Mouse (Mus musculus): Measurements from ENCODE around the gene Hk1. TPM values are rescaled to one million over a fixed set of nuclear protein-coding genes. Genes with fewer than 3 reads are reported as not detected.

Hk1 gene
- polyA plus RNA-seq, 1 experiment from 2014 or later = 97.0 TPM

DNA sequence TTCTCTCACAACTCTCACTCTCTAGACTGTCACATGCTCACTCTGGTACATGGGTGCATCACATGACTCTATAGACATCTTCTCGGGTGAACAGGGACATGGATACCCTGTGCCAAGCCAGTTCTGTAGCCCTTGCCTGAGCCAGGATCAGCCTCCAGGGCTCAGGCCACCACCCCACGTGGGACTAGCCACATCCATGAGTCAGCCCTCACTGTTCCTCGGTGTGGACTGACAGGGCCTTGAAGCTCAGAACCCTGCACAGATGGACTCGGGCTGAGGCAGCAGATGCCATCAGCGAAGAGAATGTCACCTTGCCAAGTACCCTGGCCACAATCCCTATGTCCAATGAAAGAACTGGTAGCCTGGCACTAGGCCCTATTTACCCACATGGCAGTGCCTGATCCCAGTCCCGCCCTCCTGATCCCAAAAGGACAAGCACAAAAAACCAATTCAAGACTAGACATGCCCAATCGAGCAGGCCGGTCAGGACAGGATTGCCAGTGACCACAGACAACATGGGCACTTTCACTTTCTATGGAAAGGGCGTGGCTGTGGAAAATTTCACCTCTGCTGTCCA lies 59.2 kb downstream of the Hk1 start:
- H3K9ac ChIP-seq (ENCODE audit: low read depth, low read length) = no peak overlapping the region
- H3K27ac ChIP-seq (ENCODE audit: low read depth, low read length) = no peak overlapping the region
- H3K4me3 ChIP-seq (ENCODE audit: low read depth, low read length) = no peak overlapping the region
- H3K4me1 ChIP-seq (ENCODE audit: control insufficient read depth, insufficient read depth, low read length) = peaks cover 33% of the 10 kb centered on the region
- no peak overlapping the region for H3K4me2 ChIP-seq
- H3K9me3 ChIP-seq (replicated peaks; ENCODE audit: control insufficient read depth, low read length) = no peaks in the 10 kb centered on the region
- H3K27me3 ChIP-seq (ENCODE audit: control insufficient read depth, insufficient read depth, low read length) = no peaks in the 10 kb centered on the region
- 85% methylated on average over 9 of the region's 9 CpGs for WGBS (ENCODE audit: insufficient replicate concordance)
- peaks cover 5% of the 10 kb centered on the region; the same call in 1 of the 2 replicates for H3K36me3 ChIP-seq (ENCODE audit: control insufficient read depth, insufficient read depth, low read length)
- ATAC-seq (replicated peaks; ENCODE audit: insufficient number of reproducible peaks, low FRiP score, low TSS enrichment) = 0 out of 2 replicates have a peak, but pooled peaks have one; percentile 24

DNA sequence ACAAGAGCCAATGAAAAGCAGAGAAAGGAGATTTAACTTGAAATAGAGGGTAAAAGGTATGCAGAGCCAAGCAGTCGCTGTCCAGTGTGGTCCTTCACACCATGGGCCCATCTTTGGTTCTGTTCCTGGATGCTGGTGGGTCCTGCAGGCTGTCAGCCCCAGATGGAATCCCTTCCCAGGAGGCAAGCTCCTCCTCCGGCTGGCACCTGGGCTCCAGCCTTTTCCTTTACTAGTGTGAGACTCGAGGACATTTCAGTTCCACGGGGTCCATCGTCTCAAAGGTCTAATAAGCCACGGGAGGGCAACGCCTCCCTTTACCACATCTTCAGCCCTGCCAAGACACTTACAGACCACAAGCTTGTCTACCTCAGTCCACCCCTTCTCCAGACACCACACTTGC lies 60.6 kb downstream of the Hk1 start:
- no peak overlapping the region for H3K4me2 ChIP-seq
- no peak overlapping the region for H3K27ac ChIP-seq (ENCODE audit: low read depth, low read length)
- H3K9ac ChIP-seq (ENCODE audit: low read depth, low read length) = no peak overlapping the region
- H3K36me3 ChIP-seq (ENCODE audit: control insufficient read depth, insufficient read depth, low read length) = peaks cover 7% of the 10 kb centered on the region; the same call in 1 of the 2 replicates
- H3K4me1 ChIP-seq (ENCODE audit: control insufficient read depth, insufficient read depth, low read length) = peaks cover 36% of the 10 kb centered on the region
- H3K27me3 ChIP-seq (ENCODE audit: control insufficient read depth, insufficient read depth, low read length) = no peaks in the 10 kb centered on the region
- WGBS (ENCODE audit: insufficient replicate concordance) = 70% methylated on average over 7 of the region's 7 CpGs
- H3K9me3 ChIP-seq (replicated peaks; ENCODE audit: control insufficient read depth, low read length) = no peaks in the 10 kb centered on the region
- H3K4me3 ChIP-seq (ENCODE audit: low read depth, low read length) = no peak overlapping the region
- no peak for ATAC-seq (replicated peaks; ENCODE audit: insufficient number of reproducible peaks, low FRiP score, low TSS enrichment)

DNA sequence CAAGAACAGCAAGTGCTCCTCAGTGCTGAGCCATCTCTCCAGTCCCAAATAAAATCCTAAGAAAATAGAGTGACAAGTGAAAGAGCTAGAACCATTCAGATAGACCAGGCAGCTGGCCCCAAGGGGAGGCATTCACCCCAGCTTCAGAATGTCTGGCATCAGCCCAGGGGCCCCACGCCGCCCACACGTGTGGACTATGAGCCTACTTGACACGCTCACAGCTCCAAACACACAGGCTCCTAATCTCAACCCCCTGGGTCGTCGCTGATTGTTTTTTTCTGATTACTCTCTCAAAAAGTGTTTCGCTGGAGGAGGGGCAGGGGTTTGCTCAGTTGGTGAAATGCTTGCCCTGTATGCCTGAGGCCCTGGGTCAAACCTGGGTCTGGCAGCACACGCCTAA lies 63.2 kb downstream of the Hk1 start:
- H3K4me3 ChIP-seq (ENCODE audit: low read depth, low read length) = no peak overlapping the region
- 56% methylated on average over 8 of the region's 8 CpGs for WGBS (ENCODE audit: insufficient replicate concordance)
- H3K27me3 ChIP-seq (ENCODE audit: control insufficient read depth, insufficient read depth, low read length) = no peaks in the 10 kb centered on the region
- no peak overlapping the region for H3K27ac ChIP-seq (ENCODE audit: low read depth, low read length)
- H3K9ac ChIP-seq (ENCODE audit: low read depth, low read length) = no peak overlapping the region
- peaks cover 42% of the 10 kb centered on the region for H3K4me1 ChIP-seq (ENCODE audit: control insufficient read depth, insufficient read depth, low read length)
- ATAC-seq (replicated peaks; ENCODE audit: insufficient number of reproducible peaks, low FRiP score, low TSS enrichment) = no peak
- H3K36me3 ChIP-seq (ENCODE audit: control insufficient read depth, insufficient read depth, low read length) = peaks cover 7% of the 10 kb centered on the region; the same call in 1 of the 2 replicates
- H3K9me3 ChIP-seq (replicated peaks; ENCODE audit: control insufficient read depth, low read length) = no peaks in the 10 kb centered on the region
- H3K4me2 ChIP-seq = no peak overlapping the region

DNA sequence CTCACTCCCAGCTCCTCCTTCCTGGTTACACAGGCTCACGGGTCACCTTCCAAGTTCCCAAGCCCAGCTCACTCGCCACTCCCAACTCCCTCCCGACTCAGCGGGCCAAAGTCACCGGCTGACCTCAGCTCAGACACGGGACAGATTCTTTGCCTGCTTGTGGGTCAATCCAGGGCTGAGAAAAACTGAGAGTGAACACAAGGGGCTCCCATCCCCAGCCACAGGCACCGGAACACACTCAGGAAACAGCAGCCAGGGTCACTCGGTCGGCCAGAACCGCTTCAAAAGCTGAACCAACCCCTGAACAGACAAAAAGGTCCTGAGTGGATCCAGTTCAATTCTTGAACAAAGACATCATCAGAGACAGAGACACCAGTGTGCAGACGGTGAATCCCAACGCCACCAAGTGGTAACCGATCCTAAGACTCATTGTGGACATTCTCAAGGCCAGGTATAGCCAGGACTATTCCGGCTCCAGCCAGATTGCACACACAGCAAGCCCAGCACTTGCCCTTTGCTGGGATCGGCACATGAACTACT lies 65.8 kb downstream of the Hk1 start:
- Histone ChIP-seq H3K36me3 (ENCODE audit: control insufficient read depth, insufficient read depth, low read length) (peaks cover 7% of the 10 kb centered on the region; the same call in 1 of the 2 replicates), H3K4me1 (ENCODE audit: control insufficient read depth, insufficient read depth, low read length) (peaks cover 33% of the 10 kb centered on the region)

DNA sequence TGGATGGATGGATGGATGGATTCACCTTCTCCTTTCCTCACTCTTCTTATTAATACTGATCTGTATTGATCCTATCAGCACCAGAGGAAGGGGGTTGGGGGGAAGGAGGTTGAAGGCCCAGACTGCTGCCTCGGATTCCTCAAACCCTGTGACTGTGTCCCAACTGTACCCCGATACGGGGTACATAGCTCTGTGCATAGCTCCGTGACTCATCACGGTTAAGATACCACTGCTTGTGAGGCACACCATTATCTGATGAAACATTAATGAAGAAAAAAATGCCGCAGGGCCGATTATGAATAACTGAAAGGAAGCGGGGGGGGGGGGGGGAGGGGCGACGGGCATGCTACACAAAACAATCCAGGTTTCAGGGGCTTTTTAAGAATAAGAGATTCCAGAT lies 66.6 kb downstream of the Hk1 start:
- 0 out of 2 replicates have a peak, but pooled peaks have one; percentile 52 for ATAC-seq (replicated peaks; ENCODE audit: insufficient number of reproducible peaks, low FRiP score, low TSS enrichment)
- WGBS (ENCODE audit: insufficient replicate concordance) = 90% methylated on average over 9 of the region's 10 CpGs
- no peak overlapping the region for H3K27ac ChIP-seq (ENCODE audit: low read depth, low read length)
- no peaks in the 10 kb centered on the region for H3K27me3 ChIP-seq (ENCODE audit: control insufficient read depth, insufficient read depth, low read length)
- no peak overlapping the region for H3K9ac ChIP-seq (ENCODE audit: low read depth, low read length)
- peaks cover 9% of the 10 kb centered on the region; the same call in 1 of the 2 replicates for H3K36me3 ChIP-seq (ENCODE audit: control insufficient read depth, insufficient read depth, low read length)
- peaks cover 26% of the 10 kb centered on the region for H3K4me1 ChIP-seq (ENCODE audit: control insufficient read depth, insufficient read depth, low read length)
- H3K9me3 ChIP-seq (replicated peaks; ENCODE audit: control insufficient read depth, low read length) = no peaks in the 10 kb centered on the region
- no peak overlapping the region for H3K4me3 ChIP-seq (ENCODE audit: low read depth, low read length)
- no peak overlapping the region for H3K4me2 ChIP-seq

More for the DNA sequence above, 65.8 kb downstream of the Hk1 start:
- Histone ChIP-seq H3K27me3 (ENCODE audit: control insufficient read depth, insufficient read depth, low read length) (no peaks in the 10 kb centered on the region), H3K9me3 (replicated peaks; ENCODE audit: control insufficient read depth, low read length) (no peaks in the 10 kb centered on the region), H3K9ac (ENCODE audit: low read depth, low read length) (peak overlapping the region; percentile 2; the same call in 1 of the 2 replicates), H3K4me3 (ENCODE audit: low read depth, low read length) (no peak overlapping the region), H3K27ac (ENCODE audit: low read depth, low read length) (peak overlapping the region; percentile 1; the same call in 1 of the 2 replicates), H3K4me2 (no peak overlapping the region)
- peak; percentile 12; the same call in 1 of the 2 replicates for ATAC-seq (replicated peaks; ENCODE audit: insufficient number of reproducible peaks, low FRiP score, low TSS enrichment)
- WGBS (ENCODE audit: insufficient replicate concordance) = 48% methylated on average over 15 of the region's 15 CpGs

DNA sequence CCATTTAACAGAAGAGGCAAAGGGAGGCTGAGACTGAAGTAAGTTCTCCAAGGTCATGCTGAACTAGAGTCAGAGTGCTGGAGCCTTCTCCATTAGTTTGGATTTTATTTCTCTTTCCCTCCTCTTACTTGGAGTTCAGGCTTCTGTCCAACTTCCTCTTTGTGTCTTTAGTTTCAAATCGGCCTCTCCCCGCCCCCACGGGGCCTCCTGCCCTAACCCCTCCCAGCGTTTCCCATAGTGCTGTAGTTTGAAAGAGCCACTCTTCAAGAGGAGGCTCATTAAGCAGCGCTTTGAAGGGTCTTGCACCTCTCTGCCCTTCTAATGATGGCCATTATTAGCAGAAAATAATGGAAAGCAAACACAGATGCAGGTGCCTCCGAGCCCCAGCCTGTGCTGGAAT lies 68.2 kb downstream of the Hk1 start:
- Histone ChIP-seq H3K4me2 (no peak overlapping the region), H3K4me1 (ENCODE audit: control insufficient read depth, insufficient read depth, low read length) (peaks cover 18% of the 10 kb centered on the region), H3K9ac (ENCODE audit: low read depth, low read length) (no peak overlapping the region), H3K36me3 (ENCODE audit: control insufficient read depth, insufficient read depth, low read length) (peaks cover 13% of the 10 kb centered on the region; the same call in 1 of the 2 replicates), H3K4me3 (ENCODE audit: low read depth, low read length) (no peak overlapping the region), H3K27ac (ENCODE audit: low read depth, low read length) (no peak overlapping the region), H3K27me3 (ENCODE audit: control insufficient read depth, insufficient read depth, low read length) (no peaks in the 10 kb centered on the region), H3K9me3 (replicated peaks; ENCODE audit: control insufficient read depth, low read length) (no peaks in the 10 kb centered on the region)
- 63% methylated on average over 6 of the region's 6 CpGs for WGBS (ENCODE audit: insufficient replicate concordance)
- no peak for ATAC-seq (replicated peaks; ENCODE audit: insufficient number of reproducible peaks, low FRiP score, low TSS enrichment)

- no peak overlapping the region for H3K9ac ChIP-seq (ENCODE audit: low read depth, low read length)
- ATAC-seq (replicated peaks; ENCODE audit: insufficient number of reproducible peaks, low FRiP score, low TSS enrichment) = no peak
- no peaks in the 10 kb centered on the region for H3K27me3 ChIP-seq (ENCODE audit: control insufficient read depth, insufficient read depth, low read length)
- H3K4me3 ChIP-seq (ENCODE audit: low read depth, low read length) = no peak overlapping the region
- WGBS (ENCODE audit: insufficient replicate concordance) = 68% methylated on average over 10 of the region's 10 CpGs
- H3K4me1 ChIP-seq (ENCODE audit: control insufficient read depth, insufficient read depth, low read length) = peaks cover 16% of the 10 kb centered on the region
- peaks cover 13% of the 10 kb centered on the region; the same call in 1 of the 2 replicates for H3K36me3 ChIP-seq (ENCODE audit: control insufficient read depth, insufficient read depth, low read length)
- no peak overlapping the region for H3K27ac ChIP-seq (ENCODE audit: low read depth, low read length)
- H3K9me3 ChIP-seq (replicated peaks; ENCODE audit: control insufficient read depth, low read length) = no peaks in the 10 kb centered on the region
- H3K4me2 ChIP-seq = no peak overlapping the region
These were observed 69.3 kb downstream of the Hk1 start for GRCm38 (mm10) chr10:62310259-62311039.

DNA sequence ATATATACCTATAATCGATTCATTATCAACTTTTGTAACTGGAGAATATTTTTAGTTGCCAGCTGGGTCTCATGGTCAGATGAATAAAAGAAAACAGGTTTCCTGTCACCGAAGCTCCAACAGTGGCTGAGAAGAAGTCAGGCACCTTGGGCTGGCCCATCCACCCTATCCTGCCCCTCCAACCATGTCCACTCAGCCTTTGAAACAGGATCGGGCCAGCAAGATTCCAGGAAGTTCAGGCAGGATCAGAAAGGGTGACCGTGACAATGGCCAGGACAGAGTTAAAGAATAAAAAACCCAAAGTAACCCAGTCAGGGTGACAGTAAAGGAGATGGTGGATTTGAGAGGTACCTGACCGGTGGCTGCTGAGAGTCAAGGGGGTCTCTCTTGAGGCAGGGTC lies 70.1 kb downstream of the Hk1 start:
- no peaks in the 10 kb centered on the region for H3K9me3 ChIP-seq (replicated peaks; ENCODE audit: control insufficient read depth, low read length)
- H3K27ac ChIP-seq (ENCODE audit: low read depth, low read length) = no peak overlapping the region
- ATAC-seq (replicated peaks; ENCODE audit: insufficient number of reproducible peaks, low FRiP score, low TSS enrichment) = no peak
- H3K36me3 ChIP-seq (ENCODE audit: control insufficient read depth, insufficient read depth, low read length) = peaks cover 13% of the 10 kb centered on the region; the same call in 1 of the 2 replicates
- H3K4me1 ChIP-seq (ENCODE audit: control insufficient read depth, insufficient read depth, low read length) = peaks cover 16% of the 10 kb centered on the region
- WGBS (ENCODE audit: insufficient replicate concordance) = 84% methylated on average over 5 of the region's 5 CpGs
- H3K4me2 ChIP-seq = no peak overlapping the region
- no peak overlapping the region for H3K4me3 ChIP-seq (ENCODE audit: low read depth, low read length)
- H3K27me3 ChIP-seq (ENCODE audit: control insufficient read depth, insufficient read depth, low read length) = no peaks in the 10 kb centered on the region
- no peak overlapping the region for H3K9ac ChIP-seq (ENCODE audit: low read depth, low read length)

All from heart, embryonic 11.5 days (tissue).